Mouse (Mus musculus) lung, embryonic 14.5 days (tissue): ENCODE measurements around the gene Prss56. TPM values are rescaled to one million over a fixed set of nuclear protein-coding genes. Genes with fewer than 3 reads are reported as not detected.

Experiments used
- ATAC-seq: fragments of 200-750 bp; cut with Nextera tagmentation; 2 replicates; pipeline ENCODE4 v1.8.0; 2017; ENCODE audit warnings: mild to moderate bottlenecking, moderate TSS enrichment, moderate library complexity; ENCODE audit not compliant: insufficient read depth
- DNase-seq: peaks from one replicate; pipeline ENCODE4 v3.0.0-alpha.2; 2015
- H3K27ac ChIP-seq: fragments of 300-500 bp; sonication (generic); 2 replicates; pipeline ENCODE4 v1.5.1; 2014; ENCODE audit warnings: low read depth, mild to moderate bottlenecking, moderate library complexity
- H3K27me3 ChIP-seq: fragments of 300-500 bp; sonication (generic); 2 replicates; pipeline ENCODE4 v1.6.1; 2014; ENCODE audit warnings: low read length, control low read depth; ENCODE audit not compliant: insufficient read depth
- H3K36me3 ChIP-seq: fragments of 300-500 bp; sonication (generic); 2 replicates; pipeline ENCODE4 v1.6.1; 2014; ENCODE audit warnings: control low read depth; ENCODE audit not compliant: insufficient read depth
- H3K4me1 ChIP-seq: fragments of 300-500 bp; sonication (generic); 2 replicates; pipeline ENCODE4 v1.6.1; 2014; ENCODE audit warnings: antibody characterized with exemption, control low read depth; ENCODE audit not compliant: insufficient read depth
- H3K4me2 ChIP-seq: fragments of 300-500 bp; sonication (generic); 2 replicates; pipeline ENCODE4 v1.6.1; 2014; ENCODE audit warnings: mild to moderate bottlenecking
- H3K4me3 ChIP-seq: fragments of 300-500 bp; sonication (generic); 2 replicates; pipeline ENCODE4 v1.5.1; 2014; ENCODE audit warnings: low read depth, low read length
- H3K9ac ChIP-seq: fragments of 300-500 bp; sonication (generic); 2 replicates; pipeline ENCODE4 v1.6.1; 2014
- H3K9me3 ChIP-seq: fragments of 300-500 bp; sonication (generic); 2 replicates; pipeline ENCODE4 v1.6.1; 2016; ENCODE audit warnings: low read depth, low read length, control low read depth
- CTCF ChIP-seq: IDR thresholded peaks from 2 replicates; pipeline ENCODE4 v1.5.1; 2016; ENCODE audit warnings: antibody characterized with exemption, low read depth
- WGBS: fragments of 180-500 bp; shearing (Covaris S2); extraction: QIAGEN DNeasy Blood & Tissue Kit; methylation state at CpG from one replicate; pipeline ENCODE4 v1.1.7; 2014; 5-methylcytosine and 5-hydroxymethylcytosine counted together
- polyA plus RNA-seq: library from polyadenylated mRNA; unstranded; fragments of >200 nt; fragmentation: Nextera tagmentation; extraction: Ambion mirVana; gene quantifications from 2 replicates; pipeline ENCODE4 v1.2.1, GENCODE M21; 2014

Gene Prss56
- polyA plus RNA-seq, 1 experiment from 2014 or later, result not detected

- WGBS, result 36% methylated on average over 2 of the region's 2 CpGs
- DNase-seq, result no peak
- ATAC-seq, result no peak
Observed at GRCm38 (mm10) chr1:87200811-87201210, 17.7 kb downstream of the Prss56 start.

GRCm38 (mm10) chr1:87201848-87202247, 18.7 kb downstream of the Prss56 start:
- no peaks in the 10 kb centered on the region for H3K36me3 ChIP-seq
- H3K4me1 ChIP-seq, result no peaks in the 10 kb centered on the region
- H3K27me3 ChIP-seq, result peaks cover 10% of the 10 kb centered on the region; the same call in 1 of the 2 replicates
- no peak for TF ChIP-seq CTCF
- 20% methylated on average over 1 of the region's 1 CpGs for WGBS
- no peaks in the 10 kb centered on the region for H3K9me3 ChIP-seq
- H3K4me3 ChIP-seq, result no peak overlapping the region
- no peak overlapping the region for H3K4me2 ChIP-seq
- DNase-seq (no peak), ATAC-seq (no peak)
- H3K27ac ChIP-seq, result no peak overlapping the region
- H3K9ac ChIP-seq, result no peak overlapping the region

More at GRCm38 (mm10) chr1:87200811-87201210, 17.7 kb downstream of the Prss56 start:
- Histone ChIP-seq H3K27me3 (0 out of 2 replicates have a peak, but pooled peaks cover 1% of the 10 kb centered on the region), H3K4me3 (no peak overlapping the region), H3K4me2 (no peak overlapping the region), H3K27ac (no peak overlapping the region), H3K9me3 (no peaks in the 10 kb centered on the region), H3K9ac (no peak overlapping the region), H3K36me3 (no peaks in the 10 kb centered on the region), H3K4me1 (no peaks in the 10 kb centered on the region)
- TF ChIP-seq CTCF, result no peak

- Histone ChIP-seq H3K9me3 (no peaks in the 10 kb centered on the region), H3K36me3 (no peaks in the 10 kb centered on the region), H3K4me3 (no peak overlapping the region), H3K4me2 (no peak overlapping the region), H3K4me1 (no peaks in the 10 kb centered on the region), H3K9ac (no peak overlapping the region), H3K27me3 (peaks cover 20% of the 10 kb centered on the region), H3K27ac (no peak overlapping the region)
- no peak for TF ChIP-seq CTCF
- DNase-seq (no peak), ATAC-seq (no peak)
- WGBS, result 77% methylated on average over 5 of the region's 5 CpGs
Observed at GRCm38 (mm10) chr1:87203779-87204178, 20.7 kb downstream of the Prss56 start.

- no peak within 1 kb of the TSS for H3K27ac ChIP-seq
- no peak within 1 kb of the TSS for H3K4me3 ChIP-seq
- 80% methylated on average over 7 of the region's 7 CpGs for WGBS
- no peak for ATAC-seq
- no peaks in the 10 kb centered on the region for H3K4me1 ChIP-seq
- no peaks in the 10 kb centered on the region for H3K9me3 ChIP-seq
- no peak within 1 kb of the TSS for H3K4me2 ChIP-seq
- no peak for TF ChIP-seq CTCF
- H3K9ac ChIP-seq, result no peak within 1 kb of the TSS
- no peaks in the 10 kb centered on the region for H3K36me3 ChIP-seq
- no peak for DNase-seq
- peaks cover 20% of the 10 kb centered on the region for H3K27me3 ChIP-seq
Observed at GRCm38 (mm10) chr1:87204465-87204864, 21.4 kb downstream of the Prss56 start, which contains the start of gene Chrng. Gene Chrng, plus strand, starts transcription at chr1:87204657.

- no peak overlapping the region for H3K4me3 ChIP-seq
- no peak overlapping the region for H3K27ac ChIP-seq
- peaks cover 20% of the 10 kb centered on the region for H3K27me3 ChIP-seq
- H3K4me1 ChIP-seq, result no peaks in the 10 kb centered on the region
- ATAC-seq (peak; percentile 40; the same call in 1 of the 2 replicates), DNase-seq (peak; percentile 12)
- no peak overlapping the region for H3K4me2 ChIP-seq
- no peaks in the 10 kb centered on the region for H3K36me3 ChIP-seq
- 37% methylated on average over 6 of the region's 6 CpGs for WGBS
- H3K9me3 ChIP-seq, result no peaks in the 10 kb centered on the region
- no peak overlapping the region for H3K9ac ChIP-seq
- TF ChIP-seq CTCF, result no peak
Observed at GRCm38 (mm10) chr1:87205038-87205437, 21.9 kb downstream of the Prss56 start.

- H3K4me1 ChIP-seq, result no peaks in the 10 kb centered on the region
- H3K27me3 ChIP-seq, result peaks cover 20% of the 10 kb centered on the region
- H3K4me3 ChIP-seq, result no peak overlapping the region
- peak; percentile 74 for ATAC-seq
- H3K9ac ChIP-seq, result no peak overlapping the region
- no peaks in the 10 kb centered on the region for H3K9me3 ChIP-seq
- WGBS, result 24% methylated on average over 3 of the region's 3 CpGs
- peak; percentile 45 for DNase-seq
- H3K27ac ChIP-seq, result no peak overlapping the region
- no peak overlapping the region for H3K4me2 ChIP-seq
- TF ChIP-seq CTCF, result no peak
- no peaks in the 10 kb centered on the region for H3K36me3 ChIP-seq
Observed at GRCm38 (mm10) chr1:87205502-87205901, 22.4 kb downstream of the Prss56 start.

- Histone ChIP-seq H3K27ac (no peak overlapping the region), H3K36me3 (no peaks in the 10 kb centered on the region), H3K9ac (no peak overlapping the region), H3K27me3 (peaks cover 20% of the 10 kb centered on the region), H3K4me3 (no peak overlapping the region), H3K9me3 (no peaks in the 10 kb centered on the region), H3K4me1 (no peaks in the 10 kb centered on the region), H3K4me2 (no peak overlapping the region)
- TF ChIP-seq CTCF, result 0 out of 2 replicates have a peak, but pooled peaks have one; percentile 20
- ATAC-seq, result no peak
- 20% methylated on average over 17 of the region's 17 CpGs for WGBS
- DNase-seq, result no peak
Observed at GRCm38 (mm10) chr1:87206339-87206738, 23.2 kb downstream of the Prss56 start.
